Mouse (Mus musculus) layer of hippocampus, adult 9-11 months (tissue): ENCODE data around the gene Gm1113.

Source experiments
- DNase-seq: peaks from one replicate; pipeline ENCODE4 v3.0.0; 2022

Gene Gm1113

DNA sequence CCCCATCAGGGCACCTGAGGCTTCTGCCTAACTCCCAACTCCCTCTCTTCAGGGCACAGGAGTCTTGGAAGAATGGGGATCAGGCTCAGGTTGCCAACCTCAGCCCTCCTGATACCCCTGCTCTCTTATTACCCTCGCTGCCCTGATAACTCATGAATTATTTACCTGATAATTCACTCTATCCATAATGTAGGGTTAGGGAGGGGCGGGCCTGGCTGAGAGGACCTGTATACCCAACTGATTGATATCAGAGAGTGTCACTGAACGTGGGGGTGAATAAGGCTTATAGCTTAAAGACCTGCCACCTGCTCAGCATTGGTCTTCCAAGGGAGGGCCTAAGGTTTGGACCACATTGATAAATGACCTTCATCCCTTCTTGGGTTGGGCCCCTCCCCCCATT lies at the start of gene Gm1113:
TSS of gene Gm1113 (minus strand) at position 101 of the 400 bp plus-strand sequence.
- no peak for DNase-seq

GRCm38 (mm10) chr9:35564536-35565240 lies 46.6 kb upstream of the Gm1113 start:
- DNase-seq = peak; percentile 1

GRCm38 (mm10) chr9:35561583-35561982 lies 43.5 kb upstream of the Gm1113 start:
- DNase-seq = peak; percentile 1

- DNase-seq = peak; percentile 1
Measured at GRCm38 (mm10) chr9:35561076-35561475, 43.0 kb upstream of the Gm1113 start.

DNA sequence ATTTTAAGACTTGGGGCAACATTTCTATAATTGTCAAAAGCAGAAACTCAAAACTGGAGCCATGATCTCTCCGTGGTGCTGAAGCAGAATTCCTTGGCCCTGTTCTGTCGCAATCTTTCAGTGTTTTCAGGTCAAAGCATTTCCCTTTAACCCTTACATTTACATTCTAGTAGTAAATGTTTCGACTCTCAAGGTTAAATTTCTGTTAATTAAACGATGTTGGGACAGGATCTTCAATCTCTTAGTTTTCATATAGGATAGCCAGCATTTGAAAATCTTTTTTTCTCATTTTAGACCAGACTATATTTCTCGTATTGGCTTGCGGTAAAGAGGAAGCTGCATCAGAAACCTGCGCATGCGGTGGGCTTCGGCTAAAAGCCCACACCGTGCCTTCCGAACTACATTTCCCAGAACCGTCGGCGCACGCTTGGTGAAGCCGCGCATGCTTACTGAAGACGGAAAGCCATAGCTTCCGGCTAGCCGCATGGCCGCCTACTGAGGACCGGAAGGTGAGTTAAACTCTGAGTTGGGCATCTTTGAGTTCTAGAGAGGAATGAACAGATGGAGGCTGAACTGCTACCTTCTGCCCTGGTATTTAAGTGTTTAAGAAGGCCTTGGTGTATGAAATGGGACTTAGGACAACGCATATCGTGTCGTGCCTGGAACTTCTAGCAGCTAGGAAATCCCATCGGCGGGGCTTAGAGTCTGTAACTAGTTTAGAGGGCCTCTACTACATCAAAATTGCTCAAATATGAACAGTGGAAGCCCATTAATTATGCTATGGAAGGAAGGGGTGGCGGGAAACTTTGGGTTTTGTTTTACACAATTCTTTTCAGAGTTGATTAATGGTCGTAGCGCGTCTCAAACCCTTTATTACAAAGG lies 41.2 kb upstream of the Gm1113 start:
- DNase-seq = peak; percentile 89

DNA sequence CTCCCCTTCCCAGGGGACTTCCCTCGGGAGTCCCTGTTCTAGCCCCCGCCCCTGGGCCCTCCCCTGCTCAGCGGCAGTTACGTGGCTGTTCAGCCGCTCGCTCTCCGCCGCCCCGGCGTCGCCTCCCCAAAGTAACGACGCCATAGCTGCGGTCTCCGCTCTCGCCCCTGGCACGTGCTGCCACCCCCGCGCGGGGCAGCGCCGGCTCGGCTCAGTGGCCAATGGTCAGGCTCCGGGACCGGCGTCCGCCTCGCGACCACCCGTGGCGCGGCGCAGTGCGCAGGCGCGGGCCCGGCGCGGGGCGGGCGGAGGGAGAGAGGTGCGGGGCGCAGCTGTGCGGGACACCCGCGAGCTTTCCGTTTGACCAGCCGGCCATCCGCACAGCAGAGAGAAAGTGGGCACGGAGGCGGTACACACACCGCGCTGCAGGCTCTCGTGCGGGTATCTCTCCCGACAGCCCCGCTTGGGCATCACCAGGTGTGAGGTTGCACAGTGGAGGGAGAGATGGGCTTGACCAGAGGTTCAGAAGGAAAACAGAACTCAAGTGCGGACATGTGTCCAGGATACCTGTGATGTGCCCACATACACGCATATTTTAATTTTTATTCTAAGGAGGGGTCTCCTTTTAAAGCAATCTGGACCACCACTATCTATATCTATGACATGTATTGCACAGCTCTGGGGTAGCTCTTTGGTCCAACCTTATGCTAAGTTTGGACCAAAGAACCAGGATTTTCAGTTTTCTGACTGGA lies 40.4 kb upstream of the Gm1113 start, which contains the start of the genes Ddx25 and Pus3:
TSS of gene Ddx25 (minus strand) at position 272 of the 752 bp plus-strand sequence.
TSS of gene Pus3 (plus strand) at position 339 of the 752 bp plus-strand sequence.
- peak; percentile 57 for DNase-seq

GRCm38 (mm10) chr9:35556494-35557102 lies 38.5 kb upstream of the Gm1113 start:
- DNase-seq = no peak

DNA sequence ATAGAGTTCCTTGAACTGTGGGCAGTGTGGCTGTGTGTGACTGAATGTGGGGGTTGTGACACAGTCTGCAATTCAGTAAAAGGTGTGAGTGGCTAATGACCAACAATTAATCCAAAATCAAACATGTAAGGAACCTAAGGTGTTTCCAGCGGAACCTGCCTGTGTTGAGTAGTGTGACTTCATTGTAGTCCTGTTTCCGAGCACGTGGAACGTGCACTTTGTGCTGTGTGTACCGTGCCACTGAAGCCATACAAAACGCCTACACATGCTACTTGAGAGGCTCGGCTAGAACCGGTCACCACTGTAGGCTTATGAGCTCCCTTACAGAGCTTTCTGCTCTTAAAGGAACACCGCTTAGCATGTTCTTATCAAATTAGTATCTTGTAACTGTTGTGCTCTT lies 30.4 kb upstream of the Gm1113 start:
- no peak for DNase-seq

- no peak for DNase-seq
Measured at GRCm38 (mm10) chr9:35546745-35547144, 28.7 kb upstream of the Gm1113 start.

- DNase-seq = no peak
Measured at GRCm38 (mm10) chr9:35545704-35546103, 27.6 kb upstream of the Gm1113 start.

DNA sequence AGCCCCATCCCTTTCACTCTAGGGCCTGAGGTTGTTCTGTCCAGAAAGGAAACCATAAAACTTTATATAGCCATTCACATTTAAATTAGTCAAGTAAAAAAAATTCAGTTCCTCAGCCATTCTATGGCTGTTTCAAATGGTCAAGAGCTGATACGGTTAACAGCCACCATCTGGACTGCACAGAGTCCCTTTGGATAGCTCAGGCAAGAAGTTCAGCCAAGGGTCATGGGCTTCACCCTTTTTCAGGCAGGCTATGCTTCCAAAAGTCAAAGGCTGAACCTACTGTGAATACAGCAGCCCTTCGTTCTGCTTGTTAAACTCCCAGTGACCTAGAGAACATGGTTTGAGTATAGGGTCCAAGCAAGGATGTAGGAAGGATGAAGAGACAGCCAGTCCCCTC lies 26.6 kb upstream of the Gm1113 start:
- no peak for DNase-seq

GRCm38 (mm10) chr9:35543099-35543860 lies 25.2 kb upstream of the Gm1113 start:
- DNase-seq = no peak

DNA sequence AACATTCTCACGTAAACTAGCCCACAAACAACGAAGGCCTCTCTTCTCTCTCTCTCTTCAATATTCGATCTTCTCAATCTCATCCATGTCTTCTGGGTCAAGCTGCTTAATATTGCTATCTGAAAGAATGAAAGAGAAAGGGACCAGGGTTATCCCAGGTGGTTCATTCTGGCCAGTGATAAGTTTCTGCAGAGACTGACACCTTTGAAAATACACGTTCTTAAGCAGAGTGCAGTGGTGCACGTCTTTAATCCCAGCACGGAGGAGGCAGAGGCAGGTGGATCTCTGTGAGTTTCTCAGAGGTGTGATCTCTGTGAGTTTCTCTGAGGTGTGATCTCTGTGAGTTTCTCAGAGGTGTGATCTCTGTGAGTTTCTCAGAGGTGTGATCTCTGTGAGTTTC lies 23.9 kb upstream of the Gm1113 start:
- no peak for DNase-seq

DNA sequence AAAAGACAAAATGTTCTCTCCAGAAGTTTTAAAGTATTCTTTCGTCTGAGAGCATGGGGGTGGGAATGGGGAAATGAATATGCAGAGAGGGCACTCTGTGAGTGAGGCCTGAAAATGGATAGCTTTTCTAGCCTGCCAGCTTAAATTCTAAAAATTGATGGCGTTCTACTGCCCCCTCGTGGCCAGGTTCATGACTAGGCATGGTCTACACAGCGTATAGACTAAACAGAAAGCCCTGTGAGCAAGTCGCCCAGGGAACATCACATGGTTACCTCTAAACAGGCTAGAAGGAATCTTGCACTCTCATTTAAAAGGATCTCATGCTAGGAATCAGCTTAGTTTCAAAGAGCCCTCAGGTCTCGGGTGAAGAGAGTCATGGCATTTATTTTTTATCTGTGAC lies 23.4 kb upstream of the Gm1113 start:
- DNase-seq = peak; percentile 45

DNA sequence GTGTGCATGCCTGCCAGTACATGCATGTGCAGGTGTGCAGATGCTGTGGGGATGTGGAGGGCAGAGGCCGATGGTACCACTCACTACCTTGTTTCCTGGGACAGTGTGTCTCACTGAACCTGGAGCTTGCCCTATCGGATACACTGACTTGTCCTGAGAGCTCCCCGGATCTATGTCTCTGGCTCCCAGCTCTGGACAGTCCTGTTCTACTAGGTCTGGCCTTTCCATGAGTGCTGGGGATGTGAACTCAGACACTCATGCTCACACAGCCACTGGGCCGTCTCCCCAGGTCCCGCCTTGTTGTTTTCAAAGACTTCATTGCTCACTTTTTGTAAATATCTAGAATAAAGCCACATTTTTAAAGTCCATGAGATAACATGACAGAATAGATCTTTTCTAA lies 23.0 kb upstream of the Gm1113 start:
- DNase-seq = no peak

- no peak for DNase-seq
Measured at GRCm38 (mm10) chr9:35539001-35539750, 21.1 kb upstream of the Gm1113 start.

- no peak for DNase-seq
Measured at GRCm38 (mm10) chr9:35535876-35536275, 17.8 kb upstream of the Gm1113 start.

DNA sequence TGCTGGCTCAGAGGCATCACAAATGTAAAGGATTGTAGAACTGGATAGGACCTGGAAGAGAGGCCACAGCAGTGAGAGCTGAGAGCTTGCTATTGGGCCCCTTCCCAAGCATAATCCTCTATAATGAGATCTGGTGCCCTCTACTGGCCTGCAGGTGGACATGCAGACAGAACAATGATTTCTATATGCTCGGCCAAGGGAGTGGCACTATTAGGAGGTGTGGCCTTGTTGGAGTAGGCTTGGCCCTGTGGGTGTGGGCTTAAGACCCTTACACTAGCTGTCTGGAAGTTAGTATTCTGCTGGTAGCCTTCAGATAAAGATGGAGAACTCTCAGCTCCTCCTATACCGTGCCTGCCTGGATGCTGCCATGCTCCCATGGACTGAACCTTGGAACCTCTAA lies 17.0 kb upstream of the Gm1113 start:
- DNase-seq = no peak

DNA sequence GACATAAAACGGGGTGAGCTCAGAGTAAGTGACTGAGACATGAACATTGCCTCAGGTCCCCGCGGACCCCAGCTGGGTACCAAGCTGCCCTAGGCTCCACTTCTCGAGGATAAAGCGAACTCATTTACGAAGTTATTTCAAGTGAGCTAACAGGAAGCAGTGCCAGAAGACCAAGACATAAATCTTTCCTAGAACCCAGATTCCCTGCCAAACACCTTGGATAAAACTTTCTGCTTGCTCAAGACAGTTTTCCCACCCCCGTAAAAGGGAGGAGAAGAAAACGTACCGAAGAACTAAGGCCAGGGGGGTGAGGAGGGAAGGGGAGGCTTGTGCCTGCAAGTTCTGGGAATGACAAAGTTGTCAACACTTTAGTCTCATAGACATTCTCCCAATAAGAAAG lies 15.2 kb upstream of the Gm1113 start:
- no peak for DNase-seq

DNA sequence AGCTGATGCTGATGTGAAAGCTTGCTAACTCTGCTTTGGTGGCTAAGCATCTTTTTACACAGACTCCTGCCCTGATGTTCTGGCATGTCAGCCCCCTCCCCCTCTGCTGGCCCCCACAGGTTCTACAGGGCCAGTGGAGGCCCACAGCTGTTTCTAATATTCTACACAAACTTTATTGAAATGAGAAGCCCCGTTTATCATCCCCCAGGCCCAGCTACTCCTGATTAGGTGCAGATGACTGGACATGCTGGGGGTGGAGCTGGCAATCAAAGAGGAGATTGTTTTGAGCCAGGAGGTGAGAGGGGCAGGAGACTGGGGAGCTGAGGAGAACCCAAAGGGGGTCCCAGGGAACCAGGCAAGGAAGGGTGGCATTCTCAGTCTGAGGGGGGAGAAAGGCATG lies 11.7 kb upstream of the Gm1113 start:
- no peak for DNase-seq

DNA sequence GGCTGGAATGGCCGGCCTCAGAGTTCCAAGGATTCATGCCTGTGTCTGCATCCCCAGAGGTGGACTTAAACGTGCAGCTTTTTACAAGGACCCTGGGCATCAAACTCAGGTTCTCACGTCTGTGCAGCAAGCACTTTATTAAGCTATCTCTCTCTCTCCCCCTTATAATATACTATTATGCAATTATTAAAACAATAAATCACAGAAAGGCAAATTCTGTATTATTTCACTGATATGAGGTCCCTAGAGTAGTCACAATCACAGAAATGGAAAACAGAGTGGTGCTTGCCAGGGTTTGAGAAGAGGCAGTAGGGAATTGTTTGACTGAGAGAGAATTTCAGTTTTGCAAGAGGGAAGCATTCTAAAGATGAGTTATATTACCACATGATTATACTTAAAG lies 11.1 kb upstream of the Gm1113 start:
- no peak for DNase-seq
